Mouse (Mus musculus): ENCODE measurements around the gene Ly6g6d.
A peak's percentile ranks its signal among the peaks of the same experiment; 100 is the strongest.
"Not testable (repeated sequence)": the region's sequence is repeated elsewhere in the genome, so short reads cannot be mapped to it uniquely, and the experiment has no call there.

Ly6g6d gene

GRCm38 (mm10) chr17:35077786-35078233 is at the start of gene Ly6g6d:
TSS of gene Ly6g6d (minus strand) at chr17:35078065.
- DNase-seq (ENCODE audit: low spot score in 2 of 2), result no peak

- DNase-seq (ENCODE audit: low spot score in 2 of 2), result peak in 1 of 2 experiments; percentile 59
Observed at GRCm38 (mm10) chr17:35127017-35127416, 49.2 kb upstream of the Ly6g6d start.

GRCm38 (mm10) chr17:35126206-35126611 is 48.3 kb upstream of the Ly6g6d start, which contains the start of gene D17H6S53E:
TSS of gene D17H6S53E (plus strand) at chr17:35126373.
- DNase-seq (ENCODE audit: low spot score in 2 of 2), result peak; percentile 80 to 89

GRCm38 (mm10) chr17:35125578-35125977 is 47.7 kb upstream of the Ly6g6d start:
- DNase-seq (ENCODE audit: low spot score in 2 of 2), result no peak

- DNase-seq (ENCODE audit: low spot score in 2 of 2), result no peak
Observed at GRCm38 (mm10) chr17:35125081-35125480, 47.2 kb upstream of the Ly6g6d start.

GRCm38 (mm10) chr17:35124261-35124896 is 46.5 kb upstream of the Ly6g6d start:
- not testable (repeated sequence) for DNase-seq (ENCODE audit: low spot score in 2 of 2)

GRCm38 (mm10) chr17:35123287-35123686 is 45.4 kb upstream of the Ly6g6d start:
- not testable (repeated sequence) for DNase-seq (ENCODE audit: low spot score in 2 of 2)

- peak; percentile 48 to 73 for DNase-seq (ENCODE audit: low spot score in 2 of 2)
Observed at GRCm38 (mm10) chr17:35121871-35122303, 44.0 kb upstream of the Ly6g6d start, which contains the start of gene Csnk2b. TSS of gene Csnk2b (minus strand) at chr17:35122053.

- peak; percentile 96 for DNase-seq (ENCODE audit: low spot score in 2 of 2)
Observed at GRCm38 (mm10) chr17:35121143-35121799, 43.4 kb upstream of the Ly6g6d start, which contains the start of gene Gpank1. TSS of gene Gpank1 (plus strand) at chr17:35121455.

- DNase-seq (ENCODE audit: low spot score in 2 of 2), result no peak
Observed at GRCm38 (mm10) chr17:35120745-35121142, 42.9 kb upstream of the Ly6g6d start.

GRCm38 (mm10) chr17:35115046-35116019 is 37.5 kb upstream of the Ly6g6d start, which contains the start of gene Ly6g5b:
TSS of gene Ly6g5b (minus strand) at chr17:35115428.
- DNase-seq (ENCODE audit: low spot score in 2 of 2), result peak; percentile 47 to 76

- no peak for DNase-seq (ENCODE audit: low spot score in 2 of 2)
Observed at GRCm38 (mm10) chr17:35111774-35112173, 33.9 kb upstream of the Ly6g6d start.

GRCm38 (mm10) chr17:35108097-35108496 is 30.2 kb upstream of the Ly6g6d start, which contains the start of gene Ly6g5c:
TSS of gene Ly6g5c (plus strand) at chr17:35108279.
- DNase-seq (ENCODE audit: low spot score in 2 of 2), result no peak

GRCm38 (mm10) chr17:35106522-35106921 is 28.7 kb upstream of the Ly6g6d start:
- no peak for DNase-seq (ENCODE audit: low spot score in 2 of 2)

- peak; percentile 58 to 73 for DNase-seq (ENCODE audit: low spot score in 2 of 2)
Observed at GRCm38 (mm10) chr17:35105740-35106389, 28.0 kb upstream of the Ly6g6d start.

GRCm38 (mm10) chr17:35104754-35105153 is 26.9 kb upstream of the Ly6g6d start:
- peak in 1 of 2 experiments; percentile 58 for DNase-seq (ENCODE audit: low spot score in 2 of 2)

- DNase-seq (ENCODE audit: low spot score in 2 of 2), result no peak
Observed at GRCm38 (mm10) chr17:35104079-35104478, 26.2 kb upstream of the Ly6g6d start.

- DNase-seq (ENCODE audit: low spot score in 2 of 2), result peak in 1 of 2 experiments; percentile 52
Observed at GRCm38 (mm10) chr17:35103221-35103690, 25.4 kb upstream of the Ly6g6d start.

- no peak for DNase-seq (ENCODE audit: low spot score in 2 of 2)
Observed at GRCm38 (mm10) chr17:35102299-35102698, 24.4 kb upstream of the Ly6g6d start.

GRCm38 (mm10) chr17:35101161-35101560 is 23.3 kb upstream of the Ly6g6d start:
- peak in 1 of 2 experiments; percentile 12 for DNase-seq (ENCODE audit: low spot score in 2 of 2)
